Mouse (Mus musculus): ENCODE measurements around the gene Arid1b. TPM values are rescaled to one million over a fixed set of nuclear protein-coding genes. Genes with fewer than 3 reads are reported as not detected.

The Arid1b gene
- polyA plus RNA-seq, 1 experiment from 2014 or later: 12.2 TPM

DNA sequence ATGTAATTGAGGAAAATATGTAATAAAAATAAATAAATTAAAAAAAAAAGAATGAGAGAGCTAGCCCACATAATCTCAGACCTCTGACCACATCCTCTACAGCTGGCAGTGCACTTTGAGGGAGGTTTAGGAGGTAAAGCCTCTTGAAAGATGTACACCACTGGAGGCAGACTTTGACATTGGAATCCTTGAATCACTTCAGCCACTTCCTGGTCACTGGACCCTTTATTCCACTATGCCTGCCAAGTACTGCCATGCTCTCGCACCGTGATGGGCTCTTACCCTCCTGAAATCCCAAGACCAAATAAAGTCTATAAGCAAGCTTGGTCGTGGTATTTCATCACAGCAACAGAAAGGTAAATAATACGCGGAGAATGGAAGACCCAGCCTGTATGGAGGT is 25.3 kb upstream of the Arid1b start:
- 91% methylated on average over 5 of the region's 5 CpGs for WGBS
- Histone ChIP-seq H3K9ac (no peak overlapping the region), H3K4me1 (no peaks in the 10 kb centered on the region), H3K4me3 (replicated peaks) (no peak overlapping the region), H3K36me3 (no peaks in the 10 kb centered on the region), H3K4me2 (replicated peaks) (no peak overlapping the region), H3K27ac (replicated peaks) (no peak overlapping the region), H3K27me3 (no peaks in the 10 kb centered on the region), H3K9me3 (replicated peaks) (no peaks in the 10 kb centered on the region)
- ATAC-seq (ENCODE audit: insufficient number of reproducible peaks, low FRiP score, low TSS enrichment, low read depth): no peak

DNA sequence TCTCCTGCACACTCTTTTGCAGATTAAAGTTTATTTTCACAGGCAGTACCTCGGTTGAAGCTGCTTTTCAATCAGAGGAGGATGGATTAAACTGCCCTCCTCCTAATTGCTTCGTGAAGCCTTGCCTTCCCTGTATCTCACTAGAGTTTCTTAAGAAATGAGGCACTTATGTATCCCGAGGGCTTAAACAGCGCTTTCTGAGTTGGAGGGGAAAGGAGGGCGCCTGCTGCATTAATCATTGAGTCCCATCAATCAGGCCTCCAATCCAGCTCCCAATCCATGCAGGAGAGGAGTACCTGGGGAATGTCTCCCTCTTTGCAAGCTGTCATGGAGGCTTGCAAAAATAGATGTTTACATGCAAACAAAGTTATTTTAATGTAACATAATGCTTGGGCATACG is 21.9 kb upstream of the Arid1b start:
- WGBS: 56% methylated on average over 6 of the region's 6 CpGs
- H3K9ac ChIP-seq: no peak overlapping the region
- ATAC-seq (ENCODE audit: insufficient number of reproducible peaks, low FRiP score, low TSS enrichment, low read depth): no peak
- no peak overlapping the region for H3K27ac ChIP-seq (replicated peaks)
- H3K4me1 ChIP-seq: no peaks in the 10 kb centered on the region
- H3K4me3 ChIP-seq (replicated peaks): no peak overlapping the region
- H3K27me3 ChIP-seq: no peaks in the 10 kb centered on the region
- no peak overlapping the region for H3K4me2 ChIP-seq (replicated peaks)
- no peaks in the 10 kb centered on the region for H3K9me3 ChIP-seq (replicated peaks)
- H3K36me3 ChIP-seq: no peaks in the 10 kb centered on the region

DNA sequence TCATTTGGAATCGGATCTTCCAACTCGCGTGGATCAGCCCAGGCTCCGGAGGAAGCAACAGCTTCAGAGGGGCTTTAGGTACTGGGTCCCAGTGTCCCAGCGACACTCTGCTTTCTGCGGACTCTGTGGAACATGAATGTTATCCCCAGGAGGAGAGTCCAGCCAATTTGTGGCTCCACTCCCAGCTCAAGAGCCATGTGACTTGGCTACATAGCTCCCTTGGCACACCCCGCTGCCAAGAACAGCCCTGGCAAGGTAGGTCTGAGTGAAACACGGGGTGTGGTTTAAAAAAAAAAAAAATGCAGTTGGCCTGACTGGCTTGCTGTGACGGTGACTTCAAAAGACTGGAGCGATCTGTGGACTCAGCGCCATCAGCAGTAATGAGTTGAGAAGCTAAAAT is 19.4 kb upstream of the Arid1b start:
- Histone ChIP-seq H3K4me1 (no peaks in the 10 kb centered on the region), H3K27me3 (no peaks in the 10 kb centered on the region), H3K9ac (no peak overlapping the region), H3K4me2 (replicated peaks) (no peak overlapping the region), H3K27ac (replicated peaks) (no peak overlapping the region), H3K9me3 (replicated peaks) (no peaks in the 10 kb centered on the region), H3K4me3 (replicated peaks) (no peak overlapping the region), H3K36me3 (no peaks in the 10 kb centered on the region)
- WGBS: 64% methylated on average over 11 of the region's 11 CpGs
- ATAC-seq (ENCODE audit: insufficient number of reproducible peaks, low FRiP score, low TSS enrichment, low read depth): peak; percentile 85

DNA sequence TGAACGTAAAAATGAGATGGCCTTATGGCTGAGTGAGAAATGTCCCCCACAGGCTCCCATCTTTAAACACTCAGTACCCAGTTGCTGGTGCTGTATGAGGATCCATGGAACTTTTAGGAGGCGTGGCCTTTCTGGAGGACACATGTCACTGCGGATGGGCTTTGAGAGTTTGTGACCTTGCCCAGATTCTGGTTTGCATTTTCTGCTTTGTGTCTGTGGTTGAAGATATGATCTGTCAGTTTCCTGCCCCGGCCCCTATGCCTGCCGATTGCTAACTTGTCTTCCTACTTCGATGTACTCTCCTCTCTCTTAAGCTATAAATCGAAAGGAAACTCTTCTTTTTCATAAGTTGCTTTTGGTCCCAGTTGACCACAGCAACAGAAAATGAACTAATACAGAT is 14.0 kb upstream of the Arid1b start:
- 74% methylated on average over 7 of the region's 7 CpGs for WGBS

DNA sequence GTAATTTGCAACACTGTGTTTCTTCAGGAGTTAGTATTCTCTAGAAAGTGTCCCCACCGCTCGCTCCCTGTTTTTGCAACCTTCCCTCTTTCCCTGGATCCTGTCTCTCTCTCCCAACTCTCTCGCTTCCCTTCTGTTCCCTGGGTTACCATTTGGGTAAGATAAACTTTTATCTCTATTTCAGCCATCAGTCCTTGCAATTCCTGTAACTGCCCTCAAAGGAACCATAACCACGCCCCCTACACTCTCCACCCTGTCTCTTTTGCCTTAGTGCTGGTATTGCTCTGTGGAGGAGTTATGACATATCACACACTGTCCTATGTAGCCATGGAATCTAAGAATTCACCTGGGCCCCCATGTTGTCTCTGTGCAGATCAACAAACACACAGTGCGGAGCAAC is 11.3 kb upstream of the Arid1b start:
- Histone ChIP-seq H3K27ac (replicated peaks) (no peak overlapping the region), H3K27me3 (no peaks in the 10 kb centered on the region), H3K36me3 (no peaks in the 10 kb centered on the region), H3K4me1 (no peaks in the 10 kb centered on the region), H3K4me2 (replicated peaks) (no peak overlapping the region), H3K4me3 (replicated peaks) (no peak overlapping the region), H3K9ac (no peak overlapping the region), H3K9me3 (replicated peaks) (no peaks in the 10 kb centered on the region)
- WGBS: 88% methylated on average over 5 of the region's 5 CpGs
- ATAC-seq (ENCODE audit: insufficient number of reproducible peaks, low FRiP score, low TSS enrichment, low read depth): no peak

More for the DNA sequence above, 14.0 kb upstream of the Arid1b start:
- Histone ChIP-seq H3K4me3 (replicated peaks) (no peak overlapping the region), H3K4me1 (no peaks in the 10 kb centered on the region), H3K27ac (replicated peaks) (no peak overlapping the region), H3K36me3 (no peaks in the 10 kb centered on the region), H3K27me3 (no peaks in the 10 kb centered on the region), H3K4me2 (replicated peaks) (no peak overlapping the region), H3K9ac (no peak overlapping the region), H3K9me3 (replicated peaks) (no peaks in the 10 kb centered on the region)
- no peak for ATAC-seq (ENCODE audit: insufficient number of reproducible peaks, low FRiP score, low TSS enrichment, low read depth)

DNA sequence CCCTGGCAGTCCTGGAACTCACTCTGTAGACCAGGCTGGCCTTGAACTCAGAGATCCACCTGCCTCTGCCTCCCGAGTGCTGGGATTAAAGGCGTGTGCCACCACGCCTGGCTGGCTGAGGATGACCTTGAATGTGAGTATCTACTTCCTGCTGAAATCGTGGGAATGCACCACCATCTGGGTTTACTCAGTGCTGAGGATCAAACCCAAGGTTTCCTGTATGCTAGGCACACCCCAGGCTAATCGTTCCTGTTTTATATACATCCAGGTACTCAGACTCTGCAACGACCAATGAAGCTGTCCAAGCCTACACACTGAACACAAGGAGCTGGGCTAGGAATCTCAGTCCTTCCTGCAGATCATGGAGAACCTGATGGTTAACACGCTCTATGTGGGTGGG is 9.4 kb upstream of the Arid1b start:
- Histone ChIP-seq H3K9me3 (replicated peaks) (no peaks in the 10 kb centered on the region), H3K4me1 (no peaks in the 10 kb centered on the region), H3K36me3 (no peaks in the 10 kb centered on the region), H3K4me2 (replicated peaks) (no peak overlapping the region), H3K27me3 (no peaks in the 10 kb centered on the region), H3K27ac (replicated peaks) (no peak overlapping the region), H3K4me3 (replicated peaks) (no peak overlapping the region), H3K9ac (no peak overlapping the region)
- 68% methylated on average over 7 of the region's 7 CpGs for WGBS
- no peak for ATAC-seq (ENCODE audit: insufficient number of reproducible peaks, low FRiP score, low TSS enrichment, low read depth)

DNA sequence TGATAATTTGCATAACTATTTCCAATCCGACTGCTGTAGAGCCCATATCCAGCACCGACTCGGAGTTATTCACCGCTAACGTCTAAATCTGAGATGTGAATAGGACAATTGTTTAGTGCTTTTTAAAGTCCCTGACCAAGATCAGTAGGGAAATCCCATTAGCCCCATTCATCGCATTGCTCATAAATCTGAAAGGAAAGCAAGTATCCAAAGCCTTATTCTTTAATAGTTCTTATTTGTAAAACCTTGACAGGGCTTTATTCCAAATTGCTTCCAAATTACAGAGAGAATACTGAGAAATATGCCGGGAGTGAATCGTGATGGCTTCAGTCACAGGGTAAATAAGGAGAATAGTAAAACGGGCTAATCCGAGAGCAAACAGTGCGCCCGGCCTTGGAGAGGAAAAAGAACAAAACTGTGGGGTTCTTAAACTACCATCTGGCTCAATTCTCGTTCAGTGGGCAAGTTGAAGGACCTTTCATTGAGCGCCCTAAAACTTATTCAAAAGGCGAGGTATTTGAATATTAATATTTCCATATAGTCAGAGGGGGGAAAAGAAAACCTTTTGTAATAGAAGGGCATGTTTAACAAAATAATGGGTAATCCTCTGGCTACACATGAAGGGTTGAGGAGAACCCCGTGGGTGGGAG is 3.1 kb upstream of the Arid1b start:
- Histone ChIP-seq H3K4me2 (replicated peaks) (no peak overlapping the region), H3K4me3 (replicated peaks) (no peak overlapping the region), H3K36me3 (no peaks in the 10 kb centered on the region), H3K9ac (no peak overlapping the region), H3K9me3 (replicated peaks) (no peaks in the 10 kb centered on the region), H3K4me1 (peaks cover 15% of the 10 kb centered on the region; the same call in 1 of the 2 replicates), H3K27ac (replicated peaks) (no peak overlapping the region), H3K27me3 (no peaks in the 10 kb centered on the region)
- no peak for ATAC-seq (ENCODE audit: insufficient number of reproducible peaks, low FRiP score, low TSS enrichment, low read depth)
- WGBS: 72% methylated on average over 16 of the region's 16 CpGs

DNA sequence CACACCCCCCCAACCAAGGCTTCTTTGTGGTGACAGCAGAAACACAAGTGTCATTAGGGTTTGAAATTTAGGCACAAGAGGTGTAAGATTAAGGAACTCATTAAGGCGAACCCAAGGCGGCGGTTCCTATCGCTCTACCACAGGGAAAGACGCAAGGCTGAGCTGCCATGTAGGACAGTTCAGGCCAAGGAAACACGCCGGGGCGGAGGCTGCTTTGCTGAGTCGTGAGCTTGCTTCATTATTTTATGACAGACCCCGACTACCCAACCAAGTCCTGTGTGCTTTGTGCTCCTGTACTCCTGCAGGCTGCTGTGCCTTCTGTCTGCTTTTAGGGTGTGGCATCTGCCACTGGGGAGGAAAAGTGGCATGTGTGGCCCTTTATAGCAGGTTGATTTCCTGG is 2.5 kb upstream of the Arid1b start:
- Histone ChIP-seq H3K36me3 (no peaks in the 10 kb centered on the region), H3K27me3 (no peaks in the 10 kb centered on the region), H3K4me3 (replicated peaks) (no peak overlapping the region), H3K4me1 (peaks cover 15% of the 10 kb centered on the region; the same call in 1 of the 2 replicates), H3K27ac (replicated peaks) (no peak overlapping the region), H3K4me2 (replicated peaks) (no peak overlapping the region), H3K9me3 (replicated peaks) (no peaks in the 10 kb centered on the region), H3K9ac (no peak overlapping the region)
- no peak for ATAC-seq (ENCODE audit: insufficient number of reproducible peaks, low FRiP score, low TSS enrichment, low read depth)
- 76% methylated on average over 10 of the region's 10 CpGs for WGBS

DNA sequence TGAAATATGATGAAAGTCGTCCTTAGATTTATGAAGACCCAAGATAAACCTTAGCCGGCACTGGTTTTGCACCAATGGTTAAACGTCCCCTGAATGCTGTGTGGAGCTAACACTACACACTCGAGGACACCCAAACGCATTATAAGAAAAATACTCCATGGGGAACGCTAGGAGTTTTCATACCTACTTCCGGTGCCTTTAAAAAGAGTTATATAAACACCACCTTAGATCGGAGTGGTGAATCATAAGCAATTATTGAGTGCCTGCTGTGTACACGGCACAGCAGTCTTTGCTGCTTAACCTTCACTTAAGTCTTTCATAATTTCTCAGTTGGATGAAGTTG is 664 bp upstream of the Arid1b start:
- 5% methylated on average over 9 of the region's 9 CpGs for WGBS
- ATAC-seq (ENCODE audit: insufficient number of reproducible peaks, low FRiP score, low TSS enrichment, low read depth): no peak
- peak overlapping the region; percentile 97 for H3K9ac ChIP-seq
- peak overlapping the region; percentile 100 for H3K27ac ChIP-seq (replicated peaks)
- peak overlapping the region; percentile 86 for H3K4me3 ChIP-seq (replicated peaks)
- H3K4me2 ChIP-seq (replicated peaks): peak overlapping the region; percentile 55
- no peaks in the 10 kb centered on the region for H3K9me3 ChIP-seq (replicated peaks)
- H3K4me1 ChIP-seq: peaks cover 15% of the 10 kb centered on the region; the same call in 1 of the 2 replicates
- no peaks in the 10 kb centered on the region for H3K36me3 ChIP-seq
- H3K27me3 ChIP-seq: no peaks in the 10 kb centered on the region

DNA sequence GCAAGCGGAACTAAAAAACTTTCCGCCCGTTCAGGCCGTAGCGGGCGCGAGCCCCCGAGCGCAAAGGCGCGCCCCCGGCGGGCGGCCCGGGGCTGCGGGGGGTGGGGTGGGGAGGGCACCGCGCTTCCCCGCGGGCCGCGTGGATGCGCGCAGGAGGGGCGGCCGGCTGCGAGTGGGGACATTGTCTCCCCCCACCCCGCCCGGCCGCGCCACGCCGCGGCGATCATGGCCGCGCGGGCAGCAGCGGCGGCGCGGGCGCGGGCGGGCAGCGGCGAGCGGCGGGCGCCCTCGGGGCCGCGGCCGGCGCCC is 326 bp downstream of the Arid1b start:
- Histone ChIP-seq H3K27ac (replicated peaks) (peak overlapping the region; percentile 100), H3K27me3 (no peaks in the 10 kb centered on the region), H3K9me3 (replicated peaks) (no peaks in the 10 kb centered on the region), H3K4me1 (peaks cover 18% of the 10 kb centered on the region; the same call in 1 of the 2 replicates), H3K36me3 (no peaks in the 10 kb centered on the region), H3K4me2 (replicated peaks) (peak overlapping the region; percentile 55), H3K4me3 (replicated peaks) (peak overlapping the region; percentile 86), H3K9ac (peak overlapping the region; percentile 97)
- WGBS: under 1% methylated on average over 25 of the region's 55 CpGs
- peak; percentile 72 for ATAC-seq (ENCODE audit: insufficient number of reproducible peaks, low FRiP score, low TSS enrichment, low read depth)

DNA sequence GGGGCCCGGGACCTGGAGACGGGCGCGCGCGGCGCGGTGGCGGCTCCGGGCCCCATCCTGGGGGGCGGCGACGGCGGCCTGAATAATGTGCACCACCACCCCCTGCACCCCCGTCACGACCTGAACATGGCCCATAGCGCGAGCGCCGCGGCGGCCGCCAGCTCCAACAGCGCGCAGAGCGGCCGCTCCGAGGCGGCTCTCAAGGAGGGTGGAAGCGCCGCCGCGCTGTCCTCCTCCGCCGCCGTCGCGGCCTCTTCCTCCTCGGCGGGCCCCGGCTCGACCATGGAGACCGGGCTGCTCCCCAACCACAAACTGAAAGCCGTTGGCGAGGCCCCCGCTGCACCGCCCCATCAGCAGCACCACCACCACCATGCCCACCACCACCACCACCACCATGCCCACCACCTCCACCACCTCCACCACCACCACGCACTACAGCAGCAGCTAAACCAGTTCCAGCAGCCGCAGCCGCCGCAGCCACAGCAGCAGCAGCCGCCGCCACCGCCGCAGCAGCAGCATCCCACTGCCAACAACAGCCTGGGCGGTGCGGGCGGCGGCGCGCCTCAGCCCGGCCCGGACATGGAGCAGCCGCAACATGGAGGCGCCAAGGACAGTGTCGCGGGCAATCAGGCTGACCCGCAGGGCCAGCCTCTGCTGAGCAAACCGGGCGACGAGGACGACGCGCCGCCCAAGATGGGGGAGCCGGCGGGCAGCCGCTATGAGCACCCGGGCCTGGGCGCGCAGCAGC is 855 bp downstream of the Arid1b start:
- Histone ChIP-seq H3K4me1 (peaks cover 21% of the 10 kb centered on the region), H3K27ac (replicated peaks) (peak overlapping the region; percentile 100), H3K9ac (peak overlapping the region; percentile 97), H3K27me3 (no peaks in the 10 kb centered on the region), H3K4me3 (replicated peaks) (peak overlapping the region; percentile 86), H3K4me2 (replicated peaks) (peak overlapping the region; percentile 54), H3K36me3 (no peaks in the 10 kb centered on the region), H3K9me3 (replicated peaks) (no peaks in the 10 kb centered on the region)
- WGBS: under 1% methylated on average over 72 of the region's 81 CpGs
- peak; percentile 54 for ATAC-seq (ENCODE audit: insufficient number of reproducible peaks, low FRiP score, low TSS enrichment, low read depth)

DNA sequence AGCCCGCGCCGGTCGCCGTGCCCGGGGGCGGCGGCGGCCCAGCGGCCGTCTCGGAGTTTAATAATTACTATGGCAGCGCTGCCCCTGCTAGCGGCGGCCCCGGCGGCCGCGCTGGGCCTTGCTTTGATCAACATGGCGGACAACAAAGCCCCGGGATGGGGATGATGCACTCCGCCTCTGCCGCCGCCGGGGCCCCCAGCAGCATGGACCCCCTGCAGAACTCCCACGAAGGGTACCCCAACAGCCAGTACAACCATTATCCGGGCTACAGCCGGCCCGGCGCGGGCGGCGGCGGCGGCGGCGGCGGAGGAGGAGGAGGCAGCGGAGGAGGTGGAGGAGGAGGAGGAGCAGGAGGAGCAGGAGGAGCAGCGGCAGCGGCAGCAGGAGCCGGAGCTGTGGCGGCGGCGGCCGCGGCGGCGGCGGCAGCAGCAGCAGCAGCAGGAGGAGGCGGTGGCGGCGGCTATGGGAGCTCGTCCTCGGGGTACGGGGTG is 1.5 kb downstream of the Arid1b start:
- no peaks in the 10 kb centered on the region for H3K9me3 ChIP-seq (replicated peaks)
- ATAC-seq (ENCODE audit: insufficient number of reproducible peaks, low FRiP score, low TSS enrichment, low read depth): peak; percentile 49
- peaks cover 26% of the 10 kb centered on the region for H3K4me1 ChIP-seq
- no peaks in the 10 kb centered on the region for H3K27me3 ChIP-seq
- peak overlapping the region; percentile 100 for H3K27ac ChIP-seq (replicated peaks)
- WGBS: under 1% methylated on average over 39 of the region's 56 CpGs
- H3K4me2 ChIP-seq (replicated peaks): peak overlapping the region; percentile 54
- H3K36me3 ChIP-seq: no peaks in the 10 kb centered on the region
- peak overlapping the region; percentile 86 for H3K4me3 ChIP-seq (replicated peaks)
- peak overlapping the region; percentile 97 for H3K9ac ChIP-seq
